Mouse (Mus musculus) neural tube, embryonic 11.5 days (tissue): ENCODE measurements at regions not wholly inside any gene's neighbourhood (a gene's known extent, or its start where the extent isn't known, plus 50 kb on each side); places are given as distances from the start of the nearest gene placed in this dataset.

Source experiments
- ATAC-seq: fragments of 200-750 bp; cut with Nextera tagmentation; 2 replicates; pipeline ENCODE4 v1.8.0; 2017; ENCODE audit warnings: moderate number of reproducible peaks, mild to moderate bottlenecking, moderate TSS enrichment, moderate library complexity; ENCODE audit not compliant: insufficient read depth, low FRiP score, low TSS enrichment
- DNase-seq: peaks from one replicate; pipeline ENCODE4 v3.0.0-alpha.2; 2015; ENCODE audit warnings: low spot score
- H3K27ac ChIP-seq: fragments of 300-500 bp; sonication (generic); 2 replicates; pipeline ENCODE4 v1.5.1; 2014; ENCODE audit warnings: low read depth, mild to moderate bottlenecking, low read length
- H3K27me3 ChIP-seq: fragments of 300-500 bp; sonication (generic); 2 replicates; pipeline ENCODE4 v1.6.1; 2014; ENCODE audit warnings: mild to moderate bottlenecking, low read length, mixed read lengths; ENCODE audit not compliant: control insufficient read depth, insufficient read depth
- H3K36me3 ChIP-seq: fragments of 300-500 bp; sonication (generic); 2 replicates; pipeline ENCODE4 v1.6.1; 2014; ENCODE audit warnings: mild to moderate bottlenecking, low read length, moderate library complexity, mixed read lengths; ENCODE audit not compliant: control insufficient read depth, insufficient read depth
- H3K4me1 ChIP-seq: fragments of 300-500 bp; sonication (generic); 2 replicates; pipeline ENCODE4 v1.6.1; 2014; ENCODE audit warnings: low read length, mixed read lengths; ENCODE audit not compliant: control insufficient read depth, insufficient read depth
- H3K4me2 ChIP-seq: fragments of 300-500 bp; sonication (generic); 2 replicates; pipeline ENCODE4 v1.6.1; 2014; ENCODE audit warnings: low read depth, mild to moderate bottlenecking, moderate library complexity
- H3K4me3 ChIP-seq: fragments of 300-500 bp; sonication (generic); 2 replicates; pipeline ENCODE4 v1.5.1; 2014; ENCODE audit warnings: low read depth, low read length
- H3K9ac ChIP-seq: fragments of 300-500 bp; sonication (generic); 2 replicates; pipeline ENCODE4 v1.6.1; 2014; ENCODE audit warnings: mild to moderate bottlenecking, low read length
- H3K9me3 ChIP-seq: fragments of 300-500 bp; sonication (generic); 2 replicates; pipeline ENCODE4 v1.6.1; 2016; ENCODE audit warnings: low read length; ENCODE audit not compliant: control insufficient read depth
- whole genome bisulfite sequencing: fragments of 180-500 bp; shearing (Covaris S2); extraction: QIAGEN DNeasy Blood & Tissue Kit; methylation state at CpG from one replicate; pipeline ENCODE4 v1.1.7; 2014; 5-methylcytosine and 5-hydroxymethylcytosine counted together

DNA sequence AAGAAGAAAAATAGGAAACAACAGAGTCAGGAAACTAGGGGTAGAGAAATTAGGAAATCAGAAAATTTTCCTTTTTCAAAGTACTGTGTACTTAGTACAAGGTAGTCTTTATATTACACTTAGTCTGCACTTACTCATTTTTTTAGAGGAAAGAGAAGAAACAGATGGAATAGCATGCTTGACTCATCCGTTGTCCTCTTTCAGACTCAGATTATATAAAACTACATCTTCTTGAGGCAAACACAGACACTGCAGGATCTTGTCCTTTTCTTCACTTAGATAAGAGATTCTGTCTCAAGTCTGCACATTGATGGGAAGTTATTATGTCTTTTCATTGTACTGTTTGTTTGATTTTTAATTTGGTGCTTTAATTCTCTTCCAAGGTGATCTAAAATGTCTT lies 2198.5 kb upstream of the Pcdh17 start:
- Histone ChIP-seq H3K4me3 (no peak overlapping the region), H3K9me3 (no peaks in the 10 kb centered on the region), H3K36me3 (no peaks in the 10 kb centered on the region), H3K4me1 (no peaks in the 10 kb centered on the region), H3K9ac (no peak overlapping the region), H3K27ac (no peak overlapping the region), H3K27me3 (no peaks in the 10 kb centered on the region), H3K4me2 (no peak overlapping the region)
- no peak for DNase-seq
- ATAC-seq: no peak
- 80% methylated on average over 1 of the region's 1 CpGs for WGBS
